Mouse (Mus musculus) hindbrain, embryonic 11.5 days (tissue): Measurements from ENCODE around the gene Lsm14a. TPM values are rescaled to one million over a fixed set of nuclear protein-coding genes. Genes with fewer than 3 reads are reported as not detected.

Source experiments
- ATAC-seq: fragments of 200-750 bp; cut with Nextera tagmentation; 2 replicates; pipeline ENCODE4 v1.8.0; 2017; ENCODE audit warnings: mild to moderate bottlenecking, moderate TSS enrichment, moderate library complexity; ENCODE audit not compliant: low FRiP score
- DNase-seq: peaks from one replicate; pipeline ENCODE4 v3.0.0-alpha.2; 2015; ENCODE audit warnings: low spot score
- H3K27ac ChIP-seq: fragments of 300-500 bp; sonication (generic); 2 replicates; pipeline ENCODE4 v1.5.1; 2014; ENCODE audit warnings: mild to moderate bottlenecking, low read depth, low read length
- H3K27me3 ChIP-seq: fragments of 300-500 bp; sonication (generic); 2 replicates; pipeline ENCODE4 v1.6.1; 2014; ENCODE audit warnings: mild to moderate bottlenecking, low read length, moderate library complexity, mixed read lengths; ENCODE audit not compliant: control insufficient read depth, insufficient read depth
- H3K36me3 ChIP-seq: fragments of 300-500 bp; sonication (generic); 2 replicates; pipeline ENCODE4 v1.6.1; 2014; ENCODE audit warnings: mild to moderate bottlenecking, low read length, moderate library complexity, mixed read lengths; ENCODE audit not compliant: control insufficient read depth, insufficient read depth
- H3K4me1 ChIP-seq: fragments of 300-500 bp; sonication (generic); replicated peaks from 2 replicates; pipeline ENCODE4 v1.6.1; 2014; ENCODE audit warnings: low read length, mixed read lengths; ENCODE audit not compliant: control insufficient read depth, insufficient read depth
- H3K4me2 ChIP-seq: fragments of 300-500 bp; sonication (generic); replicated peaks from 2 replicates; pipeline ENCODE4 v1.6.1; 2014; ENCODE audit warnings: mild to moderate bottlenecking, low read depth, low read length
- H3K4me3 ChIP-seq: fragments of 300-500 bp; sonication (generic); 2 replicates; pipeline ENCODE4 v1.5.1; 2014; ENCODE audit warnings: low read depth, low read length
- H3K9ac ChIP-seq: fragments of 300-500 bp; sonication (generic); 2 replicates; pipeline ENCODE4 v1.6.1; 2014; ENCODE audit warnings: low read depth, low read length
- H3K9me3 ChIP-seq: fragments of 300-500 bp; sonication (generic); 2 replicates; pipeline ENCODE4 v1.6.1; 2016; ENCODE audit warnings: low read length; ENCODE audit not compliant: control insufficient read depth
- WGBS: fragments of 180-500 bp; shearing (Covaris S2); extraction: QIAGEN DNeasy Blood & Tissue Kit; methylation state at CpG from one replicate; pipeline ENCODE4 v1.1.7; 2014; 5-methylcytosine and 5-hydroxymethylcytosine counted together
- polyA plus RNA-seq: library from polyadenylated mRNA; unstranded; fragments of >200 nt; fragmentation: Nextera tagmentation; extraction: Ambion mirVana; gene quantifications from 2 replicates; pipeline ENCODE4 v1.2.1, GENCODE M21; 2014

The Lsm14a gene
- polyA plus RNA-seq = 67.8 and 68.1 TPM in 2 replicates

DNA sequence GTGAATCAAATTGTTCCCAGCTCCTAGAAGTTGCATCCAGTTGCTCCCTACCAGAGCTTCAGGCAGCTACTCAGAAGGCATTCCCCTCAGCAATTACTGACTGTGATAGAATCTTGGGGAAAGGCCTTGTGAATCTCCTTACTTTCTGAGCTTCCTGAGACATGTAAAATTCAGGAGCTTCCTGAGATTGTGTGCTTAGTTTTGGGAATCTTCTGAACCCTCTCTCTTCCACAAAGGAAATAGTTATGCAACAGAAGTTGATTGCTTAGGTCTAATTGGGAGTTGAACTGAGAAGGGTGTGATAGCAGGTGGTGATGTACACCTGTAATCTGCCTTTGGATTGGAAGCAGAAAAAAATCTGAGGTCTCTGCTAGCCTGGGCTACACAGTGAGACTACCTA, at the start of gene Lsm14a:
Gene Lsm14a (minus strand): TSS at position 101 of the 400 bp plus-strand sequence.
- no peaks in the 10 kb centered on the region for H3K4me1 ChIP-seq
- no peaks in the 10 kb centered on the region for H3K9me3 ChIP-seq
- DNase-seq (no peak), ATAC-seq (no peak)
- no peaks in the 10 kb centered on the region for H3K36me3 ChIP-seq
- no peak within 1 kb of the TSS for H3K9ac ChIP-seq
- H3K27me3 ChIP-seq = no peaks in the 10 kb centered on the region
- H3K27ac ChIP-seq = no peak within 1 kb of the TSS
- no peak within 1 kb of the TSS for H3K4me2 ChIP-seq
- no peak within 1 kb of the TSS for H3K4me3 ChIP-seq

DNA sequence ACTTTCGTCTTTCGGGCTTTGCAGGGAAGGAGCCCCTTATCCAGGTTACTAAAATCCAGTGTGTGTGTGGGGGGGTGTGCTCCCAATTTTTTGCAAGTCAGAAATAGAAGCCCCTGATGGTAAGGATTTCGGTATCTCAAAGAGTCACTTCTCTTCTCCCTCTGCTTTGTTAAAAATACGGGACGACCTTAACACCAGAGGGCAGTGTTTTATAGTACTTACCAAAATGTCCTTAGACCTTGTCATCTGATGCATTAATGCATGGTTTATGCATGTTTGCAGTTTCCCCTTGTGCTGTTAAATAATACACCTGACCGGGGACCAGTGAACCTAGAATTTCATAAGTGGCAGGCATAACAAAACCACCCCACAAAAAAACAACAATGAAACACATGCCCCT, 45.8 kb upstream of the Lsm14a start:
- 48% methylated on average over 6 of the region's 6 CpGs for WGBS
- no peak overlapping the region for H3K9ac ChIP-seq
- H3K4me2 ChIP-seq = no peak overlapping the region
- peak; percentile 61 for DNase-seq
- no peaks in the 10 kb centered on the region for H3K27me3 ChIP-seq
- no peaks in the 10 kb centered on the region for H3K4me1 ChIP-seq
- no peak for ATAC-seq
- no peaks in the 10 kb centered on the region for H3K36me3 ChIP-seq
- H3K9me3 ChIP-seq = no peaks in the 10 kb centered on the region
- H3K4me3 ChIP-seq = no peak overlapping the region
- no peak overlapping the region for H3K27ac ChIP-seq

DNA sequence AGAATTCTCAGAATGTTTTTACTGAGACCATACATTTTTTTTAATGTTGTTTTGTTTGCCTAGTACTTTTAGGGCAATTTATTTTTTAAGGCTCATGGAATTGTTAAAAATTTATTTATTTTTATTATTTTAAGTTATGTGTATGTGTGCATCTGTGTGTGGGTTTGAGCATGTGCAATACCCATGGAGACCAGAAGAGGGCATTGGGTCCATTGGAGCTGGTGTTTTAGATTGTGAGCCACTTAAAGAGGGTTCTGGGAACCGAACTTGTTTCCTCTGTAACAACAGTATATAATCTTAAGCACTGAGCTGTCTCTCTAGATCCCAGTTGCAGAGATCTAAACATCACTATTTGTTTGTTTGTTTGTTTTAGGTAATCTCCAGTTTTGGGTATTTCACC, 40.5 kb upstream of the Lsm14a start:
- 76% methylated on average over 1 of the region's 1 CpGs for WGBS
- Histone ChIP-seq H3K4me2 (no peak overlapping the region), H3K9me3 (no peaks in the 10 kb centered on the region), H3K4me1 (no peaks in the 10 kb centered on the region), H3K27me3 (no peaks in the 10 kb centered on the region), H3K36me3 (no peaks in the 10 kb centered on the region), H3K4me3 (no peak overlapping the region), H3K27ac (no peak overlapping the region), H3K9ac (no peak overlapping the region)
- ATAC-seq = no peak
- no peak for DNase-seq

DNA sequence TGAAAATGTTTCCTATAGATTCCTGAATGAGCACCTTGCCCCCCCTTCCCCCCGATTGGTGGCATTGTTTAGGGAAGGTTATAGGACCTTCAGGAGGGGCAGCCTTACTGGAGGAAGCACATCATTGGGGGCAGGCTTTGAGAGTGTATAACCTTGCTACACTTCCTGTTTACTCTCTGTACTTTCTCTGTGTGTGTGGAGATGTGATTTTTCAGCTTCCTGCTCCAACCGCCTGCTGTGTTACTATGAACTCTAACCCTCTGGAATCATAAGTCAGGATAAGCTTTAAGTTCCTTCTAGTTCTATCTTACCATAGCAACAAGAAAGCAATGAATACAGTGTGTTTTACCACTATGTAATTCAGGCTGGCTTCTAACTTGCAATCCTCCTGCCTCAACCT, 28.1 kb upstream of the Lsm14a start:
- no peaks in the 10 kb centered on the region for H3K36me3 ChIP-seq
- H3K27ac ChIP-seq = no peak overlapping the region
- H3K4me2 ChIP-seq = no peak overlapping the region
- H3K9ac ChIP-seq = no peak overlapping the region
- no peak for DNase-seq
- H3K4me1 ChIP-seq = no peaks in the 10 kb centered on the region
- H3K4me3 ChIP-seq = no peak overlapping the region
- H3K9me3 ChIP-seq = no peaks in the 10 kb centered on the region
- 89% methylated on average over 2 of the region's 2 CpGs for WGBS
- no peak for ATAC-seq
- no peaks in the 10 kb centered on the region for H3K27me3 ChIP-seq

DNA sequence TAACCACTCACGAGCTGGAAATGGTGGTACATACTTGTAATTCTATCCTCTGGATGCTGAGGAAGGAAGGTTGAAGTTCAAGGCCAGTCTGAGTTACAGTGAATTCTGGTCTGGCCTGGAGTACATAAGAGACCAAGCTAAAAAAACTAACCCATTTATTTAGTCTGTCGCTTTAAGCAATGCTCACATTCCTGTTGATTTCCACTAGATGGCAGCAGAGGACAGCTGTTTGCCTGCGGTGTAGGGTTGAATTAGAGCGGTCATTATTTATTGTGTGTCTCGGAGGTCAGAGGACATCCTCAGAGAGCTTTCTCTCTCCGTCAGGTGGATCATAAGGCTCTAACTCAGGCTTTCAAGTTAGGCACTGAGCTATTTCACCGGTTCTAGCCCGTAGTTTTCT, 14.4 kb upstream of the Lsm14a start:
- no peak overlapping the region for H3K27ac ChIP-seq
- H3K36me3 ChIP-seq = no peaks in the 10 kb centered on the region
- no peak overlapping the region for H3K4me3 ChIP-seq
- ATAC-seq (peak; percentile 54; the same call in 1 of the 2 replicates), DNase-seq (peak; percentile 82)
- H3K27me3 ChIP-seq = no peaks in the 10 kb centered on the region
- H3K4me1 ChIP-seq = no peaks in the 10 kb centered on the region
- 9% methylated on average over 8 of the region's 8 CpGs for whole genome bisulfite sequencing
- H3K9me3 ChIP-seq = no peaks in the 10 kb centered on the region
- H3K4me2 ChIP-seq = no peak overlapping the region
- no peak overlapping the region for H3K9ac ChIP-seq

DNA sequence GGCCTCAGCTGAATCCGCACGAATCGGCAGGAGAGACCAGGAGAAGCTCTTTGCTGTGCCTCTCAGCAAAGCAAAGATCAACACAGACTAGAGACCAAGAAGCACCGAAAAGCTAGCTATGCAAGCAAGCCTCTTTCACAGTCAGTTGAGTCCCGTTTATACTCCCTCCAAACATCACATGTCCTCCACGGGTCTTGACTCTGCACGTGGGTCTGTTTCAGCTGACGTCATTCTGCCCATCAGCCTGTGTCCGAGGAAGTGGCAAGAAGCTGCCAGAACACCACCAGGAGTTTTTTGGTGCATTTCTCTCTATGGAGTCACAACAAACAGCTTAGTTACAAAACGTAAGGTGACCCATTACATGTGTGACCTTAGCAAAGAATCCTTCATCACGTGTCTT, 10.8 kb upstream of the Lsm14a start:
- Histone ChIP-seq H3K9me3 (no peaks in the 10 kb centered on the region), H3K27me3 (no peaks in the 10 kb centered on the region), H3K4me2 (no peak overlapping the region), H3K36me3 (no peaks in the 10 kb centered on the region), H3K4me3 (no peak overlapping the region), H3K27ac (no peak overlapping the region), H3K9ac (no peak overlapping the region), H3K4me1 (no peaks in the 10 kb centered on the region)
- ATAC-seq (no peak), DNase-seq (no peak)
- 77% methylated on average over 11 of the region's 11 CpGs for WGBS

DNA sequence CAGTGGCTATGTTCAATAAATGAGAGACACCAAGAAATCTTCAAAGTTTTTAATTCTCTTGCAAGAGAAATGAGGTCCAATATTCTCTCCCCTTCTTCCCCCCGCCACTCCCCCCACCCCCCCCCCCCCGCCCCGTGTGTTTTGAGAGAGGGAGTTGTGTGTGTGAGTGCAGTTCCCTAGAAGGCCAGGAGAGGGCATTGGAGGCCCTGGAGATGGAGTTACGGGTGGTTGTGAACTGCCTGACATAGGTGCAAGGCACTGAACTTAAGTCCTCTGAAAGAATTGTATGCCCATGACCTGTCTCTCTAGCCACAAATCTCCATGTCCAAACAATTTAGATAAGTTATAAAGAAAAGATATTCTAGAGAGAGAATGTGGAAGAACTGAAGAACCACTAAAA, 7.0 kb upstream of the Lsm14a start:
- DNase-seq = peak; percentile 19

DNA sequence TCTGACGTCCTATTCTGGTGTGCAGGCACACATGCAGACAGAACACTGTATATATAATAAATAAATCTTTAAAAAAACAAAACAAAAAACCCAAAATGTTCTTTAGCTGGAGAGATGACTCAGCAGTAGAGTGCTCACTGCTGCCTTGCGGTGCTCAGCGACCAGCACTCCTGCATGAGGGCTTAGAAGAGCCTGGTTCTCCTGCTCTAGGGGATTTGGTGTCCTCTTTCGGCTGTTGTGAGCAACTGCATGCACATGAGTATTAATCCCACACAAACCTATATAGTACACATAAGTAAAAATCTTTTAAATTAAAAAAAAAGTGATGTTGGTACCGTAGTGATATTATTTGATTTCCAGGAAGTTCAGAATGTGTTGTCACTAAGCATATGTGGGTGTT, 5.7 kb upstream of the Lsm14a start:
- ATAC-seq = no peak
- Histone ChIP-seq H3K27ac (no peak overlapping the region), H3K9me3 (no peaks in the 10 kb centered on the region), H3K4me2 (no peak overlapping the region), H3K4me1 (no peaks in the 10 kb centered on the region), H3K27me3 (no peaks in the 10 kb centered on the region), H3K9ac (no peak overlapping the region), H3K36me3 (no peaks in the 10 kb centered on the region), H3K4me3 (no peak overlapping the region)
- 79% methylated on average over 5 of the region's 5 CpGs for WGBS
- no peak for DNase-seq

More for the DNA sequence above, 7.0 kb upstream of the Lsm14a start:
- no peaks in the 10 kb centered on the region for H3K9me3 ChIP-seq
- H3K27me3 ChIP-seq = no peaks in the 10 kb centered on the region
- no peak overlapping the region for H3K27ac ChIP-seq
- no peak overlapping the region for H3K4me2 ChIP-seq
- no peaks in the 10 kb centered on the region for H3K4me1 ChIP-seq
- WGBS = 67% methylated on average over 1 of the region's 4 CpGs
- no peaks in the 10 kb centered on the region for H3K36me3 ChIP-seq
- no peak overlapping the region for H3K4me3 ChIP-seq
- no peak overlapping the region for H3K9ac ChIP-seq
- no peak for ATAC-seq

DNA sequence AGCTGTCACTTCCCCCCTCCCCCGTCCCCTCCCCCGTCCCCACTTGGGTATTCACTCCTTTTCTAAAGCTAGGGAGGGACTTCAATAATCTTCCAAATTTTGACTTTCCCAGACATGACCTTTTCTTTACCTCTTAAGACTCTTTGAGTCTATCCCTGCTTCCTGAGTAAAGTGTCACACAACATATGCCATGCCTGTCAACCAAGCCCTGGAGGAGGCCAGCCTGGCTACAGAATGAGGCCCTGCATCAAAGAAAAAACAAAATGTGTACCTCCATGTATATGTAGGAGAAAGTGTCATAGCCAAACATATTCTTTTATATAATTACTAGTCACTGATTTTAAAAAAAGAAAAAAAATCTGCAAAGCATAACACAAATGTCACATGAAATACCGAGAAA, 3.7 kb upstream of the Lsm14a start:
- no peaks in the 10 kb centered on the region for H3K27me3 ChIP-seq
- H3K27ac ChIP-seq = no peak overlapping the region
- no peak overlapping the region for H3K4me2 ChIP-seq
- no peak overlapping the region for H3K4me3 ChIP-seq
- no peaks in the 10 kb centered on the region for H3K9me3 ChIP-seq
- DNase-seq (no peak), ATAC-seq (no peak)
- no peaks in the 10 kb centered on the region for H3K36me3 ChIP-seq
- 83% methylated on average over 3 of the region's 3 CpGs for WGBS
- no peak overlapping the region for H3K9ac ChIP-seq
- no peaks in the 10 kb centered on the region for H3K4me1 ChIP-seq
